Mouse (Mus musculus): ENCODE measurements at regions not wholly inside any gene's neighbourhood (a gene's known extent, or its start where the extent isn't known, plus 50 kb on each side); places are given as distances from the start of the nearest gene placed in this dataset.

DNA sequence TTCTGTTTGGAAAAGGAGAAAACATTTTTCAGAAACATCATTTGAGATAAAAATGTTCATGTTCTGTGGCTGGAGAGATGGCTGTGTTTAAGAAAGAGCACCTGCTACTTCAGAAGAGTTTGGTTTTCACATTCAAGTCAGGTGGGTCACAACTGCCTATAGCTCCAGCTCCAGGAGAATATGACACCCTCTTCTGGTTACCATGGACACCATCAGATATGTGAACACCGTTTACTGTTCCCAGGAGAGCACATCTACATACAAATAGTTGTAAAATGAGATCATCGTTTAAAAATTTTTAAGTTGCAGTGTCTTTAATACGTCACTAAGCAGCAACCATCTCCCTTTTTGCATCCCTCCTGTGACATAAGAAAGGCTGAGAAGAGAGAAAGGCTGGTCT is 105.9 kb upstream of the Ugt8a start:
- TF ChIP-seq CTCF (IDR thresholded peaks at IDR 0.05; ENCODE audit: low read depth, low read length) (no peak), POLR2A (IDR thresholded peaks at IDR 0.05; ENCODE audit: extremely low read depth, insufficient read depth, low read length) (no peak)
